Comparison of ENCODE assay signal across 9 mouse cellular contexts in the genomic region with DNA sequence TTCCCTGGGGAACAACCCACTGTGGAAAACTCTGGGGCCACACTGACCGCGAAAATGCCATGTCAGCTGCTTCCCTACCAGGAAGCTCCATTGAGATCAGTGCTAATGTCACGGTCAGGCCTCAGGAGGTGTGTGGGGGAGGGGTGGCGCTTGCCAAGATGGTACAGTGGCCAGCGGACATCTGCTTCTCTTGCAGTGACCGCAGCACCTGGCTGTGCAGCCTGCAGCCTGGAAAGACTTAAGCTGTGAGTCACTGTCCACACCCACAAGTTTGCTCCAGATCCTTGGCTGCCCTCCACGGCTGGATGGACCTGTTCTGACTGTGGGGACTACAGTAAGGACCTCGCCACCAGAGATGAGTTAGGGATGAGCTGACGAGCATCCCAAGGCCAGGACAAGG.
DNase-seq lines count a peak whose midpoint lies in the region.
"Had no signal": no experiment of that assay in that cellular context is flagged by ENCODE, and none has a peak within 500 bp of the region (broad histone marks: within the 10 kb centered on the region; RNA-seq: fewer than 3 reads in every experiment).

No protein-coding gene starts in this region.

- peak; percentile 20 to 25 for DNase-seq in lung, adult 18-20 months
- DNase-seq in lung, postnatal 4 days: no peak
- peak; percentile 53 for DNase-seq in adrenal gland, postnatal 10 days
- DNase-seq in gastrocnemius, postnatal 4 days (ENCODE audit: low spot score in 2 of 2): peak; percentile 54 to 78
- DNase-seq in large intestine, adult 2 months (ENCODE audit: low read depth, low spot score): peak; percentile 40
- no peak for DNase-seq in frontal cortex, postnatal 10 days (ENCODE audit: low spot score in 2 of 2)
- no peak for DNase-seq in spleen, postnatal 10 days (ENCODE audit: low spot score in 2 of 2)
- DNase-seq in thymus, postnatal 36 days: no peak
- DNase-seq: liver, embryonic 13.5 days had no signal

- 32% methylated on average over 9 of the region's 9 CpGs for WGBS in large intestine, adult 2 months

Comparison
In these comparisons a context has a peak if more than half of its experiments do, and no peak if none do; other contexts are left out.
1. DNase-seq: peak in lung, adult 18-20 months (2 of 2), adrenal gland, postnatal 10 days (single experiment), gastrocnemius, postnatal 4 days (2 of 2) and large intestine, adult 2 months (single experiment); none in lung, postnatal 4 days (0 of 2), frontal cortex, postnatal 10 days (0 of 2), spleen, postnatal 10 days (0 of 2) and thymus, postnatal 36 days (0 of 2).